Mouse (Mus musculus): Measurements from ENCODE around the gene Casq2.
A peak's percentile ranks its signal among the peaks of the same experiment; 100 is the strongest.

Casq2 gene

DNA sequence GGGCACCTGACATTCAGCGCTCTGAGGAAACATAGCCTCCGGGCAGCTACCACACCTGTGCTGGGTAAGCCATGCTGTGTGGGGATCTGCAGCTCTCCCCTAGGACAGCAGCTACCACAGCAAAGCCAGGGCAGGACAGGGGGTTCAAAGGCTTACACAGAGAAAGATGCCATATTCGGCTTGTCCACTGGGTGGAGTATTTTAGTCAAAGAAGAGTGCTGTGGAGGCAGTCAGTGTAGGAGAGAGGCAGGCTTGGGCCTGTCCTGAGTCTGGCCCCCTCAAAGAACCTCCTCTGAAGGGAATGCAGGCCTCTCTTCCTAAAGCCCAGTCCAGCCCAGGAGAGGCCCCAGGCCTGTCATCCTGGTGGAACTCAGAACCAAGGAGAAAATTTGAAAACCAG, 4.4 kb upstream of the Casq2 start:
- peak; percentile 31 for DNase-seq (ENCODE audit: low read depth, low spot score)

DNA sequence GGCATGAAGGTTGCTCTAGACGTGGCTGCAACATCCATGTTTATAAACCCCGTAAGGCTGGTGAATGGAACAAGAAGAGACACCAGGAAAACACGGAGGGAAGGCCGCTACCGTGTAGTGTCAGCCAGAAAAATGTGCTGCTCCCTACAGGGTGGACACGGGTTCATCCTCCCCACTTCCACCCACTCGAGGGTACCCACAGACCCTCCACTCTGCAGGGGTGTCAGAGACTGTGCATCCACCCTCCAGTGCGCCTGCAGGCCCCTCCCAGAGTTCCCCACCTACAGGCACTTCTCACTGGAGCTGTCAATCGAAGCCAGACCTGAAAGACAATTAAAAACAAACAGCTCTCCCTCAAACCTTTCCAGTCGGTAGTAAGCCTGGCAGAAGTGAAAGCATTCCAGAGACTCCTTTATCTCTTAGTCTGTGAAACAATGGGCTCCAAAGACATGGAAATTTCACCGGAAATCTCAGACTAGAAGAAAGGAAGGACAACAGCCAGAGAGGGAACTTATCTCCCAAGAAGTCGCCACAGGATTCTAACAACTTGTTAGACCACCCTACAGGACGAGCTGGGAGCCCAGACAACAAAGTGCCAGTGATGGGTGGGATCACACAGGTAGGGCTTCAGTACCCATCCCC, 2.5 kb upstream of the Casq2 start:
- no peak for DNase-seq (ENCODE audit: low read depth, low spot score)

GRCm38 (mm10) chr3:102084833-102085491, 1.3 kb upstream of the Casq2 start:
- no peak for DNase-seq (ENCODE audit: low read depth, low spot score)

DNA sequence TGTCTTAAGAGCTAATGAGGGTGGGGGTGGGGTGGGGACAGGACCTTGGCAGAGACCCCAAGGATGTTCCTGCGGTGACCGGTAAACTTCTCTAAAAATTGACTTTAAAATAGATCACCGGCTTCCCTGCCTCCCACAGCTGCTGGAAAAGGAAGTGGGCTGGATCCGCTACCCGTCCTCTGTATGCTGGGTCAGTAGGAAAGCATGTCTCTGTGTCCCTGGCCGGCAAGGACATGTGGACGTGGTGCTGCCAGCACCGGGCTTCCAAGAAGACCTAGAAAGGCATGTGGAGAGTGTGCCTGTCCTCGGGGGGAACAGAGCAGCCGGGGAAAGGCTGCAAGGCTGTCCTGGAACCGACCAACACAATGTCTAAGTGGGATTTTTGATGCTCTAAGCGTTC, 496 bp upstream of the Casq2 start:
- DNase-seq (ENCODE audit: low read depth, low spot score), result no peak

DNA sequence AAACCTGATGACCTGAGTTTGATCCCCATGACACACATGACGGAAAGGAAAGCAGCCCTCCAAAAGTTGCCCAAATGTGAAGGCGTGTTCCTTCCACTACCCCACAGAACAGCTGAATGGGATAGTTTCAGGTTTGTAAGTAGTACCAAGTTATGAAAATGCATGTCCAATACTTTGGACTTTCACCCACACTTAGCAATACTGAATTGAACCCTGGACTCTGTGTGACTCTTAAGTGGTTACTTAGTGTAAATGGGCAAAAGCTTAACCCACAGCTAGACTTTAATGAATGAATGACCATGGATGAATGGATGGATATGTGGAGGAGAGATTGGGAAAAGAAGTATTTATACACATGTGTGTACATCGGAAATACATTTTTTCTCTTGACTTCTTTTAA, 8.6 kb downstream of the Casq2 start:
- DNase-seq (ENCODE audit: low read depth, low spot score), result no peak

DNA sequence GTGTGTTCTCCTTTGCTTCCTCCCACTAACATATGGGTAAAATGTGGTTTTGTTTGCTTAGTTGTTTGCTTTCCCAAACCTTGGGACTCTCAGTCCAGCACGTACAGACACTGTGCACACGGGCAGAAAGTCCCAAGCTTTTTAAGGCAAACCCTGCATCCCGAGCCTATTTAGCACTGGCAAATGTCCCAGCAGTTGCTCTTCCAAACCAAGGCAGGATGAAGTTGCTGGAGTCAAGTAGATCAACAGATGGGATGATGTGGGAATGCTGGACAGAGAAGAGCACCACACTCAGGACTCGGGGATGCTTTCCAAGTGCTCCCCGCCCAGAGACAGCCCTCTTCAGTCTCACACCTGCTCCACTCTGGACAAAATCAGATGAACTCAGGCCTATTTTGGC, 9.2 kb downstream of the Casq2 start:
- DNase-seq (ENCODE audit: low read depth, low spot score), result no peak

GRCm38 (mm10) chr3:102096366-102096765, 10.2 kb downstream of the Casq2 start:
- no peak for DNase-seq (ENCODE audit: low read depth, low spot score)

DNA sequence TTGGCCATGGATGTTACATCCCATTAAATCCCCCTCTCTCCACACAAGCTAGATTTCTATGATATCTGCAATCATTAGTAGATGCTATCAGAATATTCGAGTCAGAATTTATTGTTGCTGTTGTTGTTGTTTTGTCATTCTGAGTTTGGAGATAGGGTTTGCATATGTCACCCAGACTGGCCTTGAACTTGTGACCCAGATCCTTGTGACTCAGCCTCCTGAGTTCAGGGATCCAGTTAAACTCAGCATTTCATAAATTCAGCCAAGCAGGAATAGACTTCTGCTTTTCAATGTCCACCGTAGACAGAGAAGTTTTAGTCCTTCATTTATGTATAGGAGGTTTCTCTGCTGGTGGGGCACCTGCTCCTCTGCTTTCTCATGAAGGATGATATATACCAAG, 10.8 kb downstream of the Casq2 start:
- DNase-seq (ENCODE audit: low read depth, low spot score), result no peak

- no peak for DNase-seq (ENCODE audit: low read depth, low spot score)
These were observed 13.0 kb downstream of the Casq2 start for GRCm38 (mm10) chr3:102099242-102099641.

GRCm38 (mm10) chr3:102099793-102100192, 13.6 kb downstream of the Casq2 start:
- DNase-seq (ENCODE audit: low read depth, low spot score), result no peak

DNA sequence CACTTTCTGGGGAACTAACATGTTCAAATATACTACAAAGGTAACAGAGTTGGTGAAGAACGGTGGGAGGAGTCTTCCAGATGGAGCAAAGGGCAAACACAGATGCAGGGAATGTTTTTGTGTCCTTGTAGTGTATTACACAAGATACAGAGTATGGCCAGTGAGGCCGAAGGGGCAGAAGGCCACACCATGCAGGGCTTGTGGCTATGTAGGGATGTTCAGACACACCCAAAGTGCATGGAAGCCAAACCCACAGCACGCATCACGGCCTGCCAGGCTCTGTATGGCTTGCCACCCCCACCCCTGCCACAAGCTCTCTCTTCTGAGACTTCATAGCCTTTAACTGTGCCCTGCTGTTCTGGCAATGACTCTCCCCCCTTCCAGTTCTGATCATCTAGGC, 15.2 kb downstream of the Casq2 start:
- DNase-seq (ENCODE audit: low read depth, low spot score), result no peak

GRCm38 (mm10) chr3:102103811-102104565, 17.8 kb downstream of the Casq2 start:
- DNase-seq (ENCODE audit: low read depth, low spot score), result no peak

- no peak for DNase-seq (ENCODE audit: low read depth, low spot score)
These were observed 22.0 kb downstream of the Casq2 start for GRCm38 (mm10) chr3:102108201-102108600.

- DNase-seq (ENCODE audit: low read depth, low spot score), result no peak
These were observed 25.9 kb downstream of the Casq2 start for GRCm38 (mm10) chr3:102111979-102112599.

GRCm38 (mm10) chr3:102120947-102121346, 34.7 kb downstream of the Casq2 start:
- peak; percentile 58 for DNase-seq (ENCODE audit: low read depth, low spot score)

GRCm38 (mm10) chr3:102122046-102122445, 35.8 kb downstream of the Casq2 start:
- DNase-seq (ENCODE audit: low read depth, low spot score), result no peak

DNA sequence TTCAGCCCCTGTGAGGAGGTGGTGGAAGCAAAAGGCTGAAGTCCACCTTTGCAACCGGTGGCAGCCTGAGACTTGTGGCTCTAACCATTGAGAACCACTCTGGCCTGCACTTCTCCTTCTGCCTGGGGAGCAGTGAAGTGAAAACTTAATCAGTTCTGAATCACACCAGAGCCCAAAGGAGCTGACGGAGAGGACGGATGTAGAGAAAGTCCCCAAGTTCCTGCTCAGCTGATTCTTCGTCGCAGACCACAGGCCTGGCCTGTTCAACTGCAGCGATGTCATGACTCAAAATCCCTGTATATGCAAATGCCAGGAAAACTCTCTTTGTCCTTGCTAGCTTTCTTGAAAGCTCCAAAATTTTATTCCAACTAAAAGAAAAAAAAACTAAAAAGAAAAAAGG, 37.4 kb downstream of the Casq2 start:
- DNase-seq (ENCODE audit: low read depth, low spot score), result no peak

DNA sequence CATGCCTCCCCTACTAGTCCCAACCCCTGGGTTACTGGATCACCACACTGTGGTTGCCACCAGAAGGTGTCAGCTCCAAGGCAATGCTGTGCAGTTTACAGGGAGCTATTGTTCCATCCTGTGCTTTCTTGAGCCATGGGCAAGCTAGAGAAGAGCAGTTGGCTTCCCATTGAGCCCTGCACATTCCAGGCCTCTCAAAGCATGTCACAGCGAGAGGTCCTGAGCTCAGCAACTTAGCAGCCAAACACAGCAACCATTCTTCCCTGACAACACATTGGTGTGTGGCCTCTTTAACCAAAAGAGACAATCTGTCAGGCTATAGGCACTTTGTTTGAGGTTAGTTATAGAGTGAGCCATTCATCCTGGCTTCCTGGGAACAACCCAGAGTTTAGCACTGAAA, 39.3 kb downstream of the Casq2 start:
- no peak for DNase-seq (ENCODE audit: low read depth, low spot score)

DNA sequence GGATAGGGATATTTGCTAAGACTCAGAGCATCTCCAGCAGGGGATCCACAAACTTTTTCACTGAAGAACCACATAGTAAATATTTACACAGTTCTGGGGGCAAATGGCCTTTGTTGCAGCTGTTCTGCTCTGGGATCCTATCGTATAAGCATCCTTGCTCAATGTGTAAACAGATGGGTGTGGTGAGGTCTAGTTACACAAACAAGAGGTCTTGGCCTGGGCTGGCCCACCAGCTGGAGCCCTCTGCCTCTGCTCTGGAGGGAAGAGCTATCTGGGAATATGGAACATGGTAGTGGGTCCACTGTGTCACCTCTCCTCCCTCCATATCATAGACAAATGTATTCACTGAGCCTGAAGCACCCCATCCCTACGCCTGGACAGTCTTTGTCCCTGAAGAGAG, 40.9 kb downstream of the Casq2 start:
- no peak for DNase-seq (ENCODE audit: low read depth, low spot score)

DNA sequence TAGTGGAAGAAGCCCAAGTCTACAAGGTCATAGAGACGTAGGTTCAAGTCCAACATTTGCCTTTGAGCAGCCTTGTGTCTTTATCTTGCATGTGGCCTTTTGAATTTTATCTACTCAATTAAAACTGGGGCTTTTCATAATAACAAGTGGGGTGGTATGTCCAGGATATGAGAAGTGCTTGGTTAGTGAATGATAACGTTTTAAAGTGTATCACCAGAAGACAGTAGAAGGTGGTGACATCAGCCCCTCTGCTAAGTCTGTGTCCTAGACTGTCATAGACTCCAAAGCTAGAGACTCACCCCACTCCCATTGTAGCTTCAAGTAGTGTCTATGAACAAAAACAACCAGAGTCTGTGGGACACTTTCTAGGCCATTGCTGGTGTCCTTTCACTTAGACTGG, 42.0 kb downstream of the Casq2 start:
- no peak for DNase-seq (ENCODE audit: low read depth, low spot score)

DNA sequence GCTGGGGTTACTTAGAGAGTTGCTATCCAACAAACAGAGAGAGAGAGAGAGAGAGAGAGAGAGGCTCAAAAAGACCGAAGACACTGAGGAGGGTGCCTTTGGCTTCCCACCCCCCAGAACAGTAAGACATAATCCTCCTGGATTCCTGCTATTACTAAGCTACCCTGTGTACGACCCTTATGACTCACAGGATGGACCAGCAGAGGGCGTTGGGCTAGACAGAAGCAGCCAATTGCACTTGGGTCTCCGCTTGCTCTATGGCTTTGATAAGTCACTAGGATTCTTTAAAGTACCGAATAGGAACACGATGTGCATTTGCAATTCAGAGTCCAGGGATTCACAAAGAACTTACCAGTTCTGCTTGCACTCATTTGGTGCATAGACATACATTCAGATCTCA, 44.3 kb downstream of the Casq2 start:
- no peak for DNase-seq (ENCODE audit: low read depth, low spot score)

DNA sequence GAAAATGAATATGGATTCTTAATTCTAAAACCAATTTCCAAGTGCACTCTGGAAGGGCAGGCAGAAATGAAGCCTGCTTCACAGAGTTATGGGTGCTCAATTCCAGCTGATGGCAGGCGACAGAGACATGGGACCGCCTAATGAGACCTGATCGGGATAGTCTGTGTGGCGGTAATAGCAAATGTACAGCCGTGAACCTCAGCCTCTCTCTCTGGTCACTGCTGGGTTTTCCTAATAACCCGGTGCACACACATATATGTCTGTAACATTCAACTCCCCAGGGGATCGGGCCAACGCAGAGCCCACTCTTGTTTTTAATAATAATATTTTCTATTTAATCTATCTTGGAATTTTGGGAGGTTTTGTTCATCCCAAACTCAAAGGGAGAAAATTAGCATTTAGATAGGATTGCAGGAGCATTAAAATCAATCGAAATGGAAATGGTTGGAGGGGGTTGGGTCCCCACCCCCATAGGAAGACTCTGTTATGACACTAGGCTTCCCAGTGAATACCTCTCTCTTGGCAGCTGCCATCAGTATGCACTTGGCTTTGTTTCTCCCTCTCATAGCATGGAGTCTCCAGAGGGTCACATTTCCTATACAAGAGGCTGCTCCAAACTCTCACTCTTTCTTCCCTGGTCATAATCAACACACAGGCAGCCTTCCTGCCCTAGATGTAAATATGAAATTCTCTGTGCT, 45.6 kb downstream of the Casq2 start:
- no peak for DNase-seq (ENCODE audit: low read depth, low spot score)
